Mouse (Mus musculus) CH12.LX (cell line): ENCODE measurements at regions not wholly inside any gene's neighbourhood (a gene's known extent, or its start where the extent isn't known, plus 50 kb on each side); places are given as distances from the start of the nearest gene placed in this dataset.

Source experiments
- DNase-seq: peaks from one replicate; pipeline ENCODE4 v3.0.0-alpha.2; 2013; ENCODE audit errors: extremely low read depth
- H3K27ac ChIP-seq: 2 replicates; pipeline ENCODE4 v1.5.1; 2012; ENCODE audit warnings: low read depth, mild to moderate bottlenecking, control low read depth, moderate library complexity; ENCODE audit not compliant: insufficient read depth
- H3K27me3 ChIP-seq: replicated peaks from 2 replicates; pipeline ENCODE3; 2012; ENCODE audit warnings: inconsistent platforms
- H3K36me3 ChIP-seq, 2 experiments: replicated peaks in 1 of 2; 2 replicates each; pipeline versions ENCODE3 to v1.6.1; 2012; ENCODE audit warnings: inconsistent platforms in 1 of 2, low read length in 1 of 2, mild to moderate bottlenecking in 1 of 2, mixed read lengths in 1 of 2, moderate library complexity in 1 of 2; ENCODE audit not compliant: control insufficient read depth in 1 of 2, insufficient read depth in 1 of 2
- H3K4me1 ChIP-seq, 2 experiments: 2 replicates each; pipeline ENCODE4 v1.6.1; 2012; ENCODE audit warnings: inconsistent platforms in 1 of 2, moderate library complexity in 1 of 2; ENCODE audit not compliant: insufficient read depth in 2 of 2, control insufficient read depth in 1 of 2
- H3K4me2 ChIP-seq: 2 replicates; pipeline ENCODE4 v1.6.1; 2012; ENCODE audit warnings: low read depth, mild to moderate bottlenecking, control low read depth; ENCODE audit not compliant: poor library complexity, insufficient read depth, severe bottlenecking
- H3K4me3 ChIP-seq, 3 experiments: fragments of 150-350 bp in 1 of 3; sonication (generic) in 1 of 3; replicated peaks in 1 of 3; 2 replicates each; pipeline versions ENCODE3 to v1.5.1; 2011 to 2012; ENCODE audit warnings: low read depth in 2 of 3, low read length in 2 of 3, mild to moderate bottlenecking in 2 of 3, moderate library complexity in 2 of 3, control low read depth in 1 of 3, improper control_type of control experiment in 1 of 3, inconsistent platforms in 1 of 3, mixed read lengths in 1 of 3; ENCODE audit not compliant: poor library complexity in 1 of 3
- H3K79me2 ChIP-seq: replicated peaks from 2 replicates; pipeline ENCODE4 v1.6.1; 2012; ENCODE audit warnings: mild to moderate bottlenecking, moderate library complexity; ENCODE audit not compliant: control insufficient read depth, poor library complexity, insufficient read depth, severe bottlenecking; ENCODE audit errors: extremely low read depth
- H3K9ac ChIP-seq: 2 replicates; pipeline ENCODE4 v1.6.1; 2012; ENCODE audit warnings: low read depth, mild to moderate bottlenecking, control low read depth, moderate library complexity; ENCODE audit not compliant: insufficient read depth
- H3K9me3 ChIP-seq: replicated peaks from 2 replicates; pipeline ENCODE3; 2012; ENCODE audit warnings: low read length, inconsistent platforms, mixed read lengths
- BHLHE40 ChIP-seq: IDR thresholded peaks from 2 replicates; pipeline ENCODE4 v1.6.1; 2011; ENCODE audit warnings: mild to moderate bottlenecking, low read depth, low read length, improper control_type of control experiment
- CHD1 ChIP-seq: IDR thresholded peaks from 2 replicates; pipeline ENCODE4 v1.6.1; 2012; ENCODE audit warnings: low read depth, low read length, improper control_type of control experiment, inconsistent platforms
- CHD2 ChIP-seq: IDR thresholded peaks from 2 replicates; pipeline ENCODE4 v1.6.1; 2011; ENCODE audit warnings: low read length, improper control_type of control experiment
- CTCF ChIP-seq, 2 experiments: IDR thresholded peaks in 1 of 2; conservative IDR thresholded peaks in 1 of 2; 2 replicates each; pipeline ENCODE4 v1.5.1; 2011 to 2012; ENCODE audit warnings: low read depth in 2 of 2, low read length in 2 of 2, improper control_type of control experiment in 1 of 2, inconsistent platforms in 1 of 2, mild to moderate bottlenecking in 1 of 2, moderate library complexity in 1 of 2
- EP300 ChIP-seq: IDR thresholded peaks from 2 replicates; pipeline ENCODE4 v1.6.1; 2011; ENCODE audit warnings: low read length, improper control_type of control experiment
- ETS1 ChIP-seq: conservative IDR thresholded peaks from 2 replicates; pipeline ENCODE4 v1.6.1; 2012; ENCODE audit warnings: low read depth, mild to moderate bottlenecking, inconsistent platforms, low read length, improper control_type of control experiment, moderate library complexity
- GABPA ChIP-seq: IDR thresholded peaks from 2 replicates; pipeline ENCODE4 v1.6.1; 2012; ENCODE audit warnings: low read depth, low read length, improper control_type of control experiment, inconsistent platforms; ENCODE audit not compliant: insufficient replicate concordance
- HCFC1 ChIP-seq: IDR thresholded peaks from 2 replicates; pipeline ENCODE4 v1.6.1; 2012; ENCODE audit warnings: low read depth, mild to moderate bottlenecking, inconsistent platforms, low read length, improper control_type of control experiment
- JUND ChIP-seq: conservative IDR thresholded peaks from 2 replicates; pipeline ENCODE4 v1.6.1; 2011; ENCODE audit warnings: low read depth, low read length, improper control_type of control experiment
- MAX ChIP-seq: IDR thresholded peaks from 2 replicates; pipeline ENCODE4 v1.6.1; 2011; ENCODE audit warnings: low read length, improper control_type of control experiment
- MAZ ChIP-seq: IDR thresholded peaks from 2 replicates; pipeline ENCODE4 v1.6.1; 2012; ENCODE audit warnings: low read depth, mild to moderate bottlenecking, inconsistent platforms, low read length, improper control_type of control experiment, moderate library complexity
- MEF2A ChIP-seq: IDR thresholded peaks from 2 replicates; pipeline ENCODE4 v1.6.1; 2014; ENCODE audit warnings: low read depth, mild to moderate bottlenecking, inconsistent platforms, low read length, improper control_type of control experiment, borderline replicate concordance
- MXI1 ChIP-seq: IDR thresholded peaks from 2 replicates; pipeline ENCODE4 v1.6.1; 2011; ENCODE audit warnings: mild to moderate bottlenecking, low read depth, low read length, improper control_type of control experiment
- MYC ChIP-seq: IDR thresholded peaks from 2 replicates; pipeline ENCODE4 v1.6.1; 2011; ENCODE audit warnings: low read depth, mild to moderate bottlenecking, improper control_type of control experiment, low read length
- NELFE ChIP-seq: IDR thresholded peaks from 2 replicates; pipeline ENCODE4 v1.6.1; 2011; ENCODE audit warnings: low read depth, low read length, improper control_type of control experiment
- PAX5 ChIP-seq: IDR thresholded peaks from 2 replicates; pipeline ENCODE4 v1.6.1; 2012; ENCODE audit warnings: low read length, inconsistent platforms, mixed read lengths
- POLR2A ChIP-seq: IDR thresholded peaks from 2 replicates; pipeline ENCODE4 v1.6.1; 2011; ENCODE audit warnings: low read depth, mild to moderate bottlenecking, improper control_type of control experiment, low read length
- POLR2AphosphoS2 ChIP-seq: IDR thresholded peaks from 2 replicates; pipeline ENCODE4 v1.6.1; 2011; ENCODE audit warnings: low read depth, low read length, improper control_type of control experiment
- RAD21 ChIP-seq: IDR thresholded peaks from 2 replicates; pipeline ENCODE4 v1.6.1; 2011; ENCODE audit warnings: low read depth, mild to moderate bottlenecking, low read length, improper control_type of control experiment, moderate library complexity
- SMC3 ChIP-seq: IDR thresholded peaks from 2 replicates; pipeline ENCODE4 v1.6.1; 2011; ENCODE audit warnings: low read depth, low read length, improper control_type of control experiment
- USF1 ChIP-seq: IDR thresholded peaks from 2 replicates; pipeline ENCODE4 v1.6.1; 2014; ENCODE audit warnings: low read depth, mild to moderate bottlenecking, inconsistent platforms, low read length, improper control_type of control experiment
- USF2 ChIP-seq: conservative IDR thresholded peaks from 2 replicates; pipeline ENCODE4 v1.6.1; 2011; ENCODE audit warnings: low read depth, low read length, improper control_type of control experiment
- ZKSCAN1 ChIP-seq: IDR thresholded peaks from 2 replicates; pipeline ENCODE4 v1.6.1; 2012; ENCODE audit warnings: low read depth, inconsistent platforms, low read length, improper control_type of control experiment, borderline replicate concordance
- ZMIZ1 ChIP-seq: IDR thresholded peaks from 2 replicates; pipeline ENCODE4 v1.6.1; 2012; ENCODE audit warnings: low read depth, mild to moderate bottlenecking, inconsistent platforms, low read length, improper control_type of control experiment
- dilution Hi-C: fragments of 300-500 bp; cut with MboI; formaldehyde crosslinking; loops from 2 replicates; pipeline ENCODE4 v1.14.3; 2020; ENCODE audit warnings: low sequenced_read_pairs; ENCODE audit not compliant: extremely low pct_unique_long_range_greater_than_20kb, extremely low pct_ligation_motif_present
- in situ Hi-C: fragments of 300-500 bp; cut with MboI; formaldehyde crosslinking; loops from 3 replicates; pipeline ENCODE4 v1.14.3; 2019; ENCODE audit warnings: low sequenced_read_pairs, low pct_ligation_motif_present, low pct_unique_long_range_greater_than_20kb, mixed read lengths

DNA sequence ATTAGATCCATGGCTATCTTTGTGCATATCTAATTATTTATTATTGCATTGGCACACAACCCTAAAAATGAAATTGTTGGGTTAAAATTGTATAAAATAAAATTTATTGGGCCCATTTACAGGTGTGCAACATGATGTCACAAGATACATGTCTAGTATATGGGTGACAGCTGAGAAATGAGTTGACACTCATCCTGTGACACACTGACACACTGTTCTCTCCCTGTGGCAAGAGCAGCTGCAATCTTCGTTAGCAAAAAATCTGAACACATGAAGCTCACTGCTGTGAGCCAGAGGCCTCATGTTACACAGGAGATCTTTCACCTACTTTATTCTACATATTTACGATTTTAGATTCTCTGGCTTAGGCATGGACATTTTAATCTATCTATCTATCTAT is 170.6 kb downstream of the Mex3b start:
- no peaks in the 10 kb centered on the region for H3K27me3 ChIP-seq
- H3K36me3 ChIP-seq: no peaks in the 10 kb centered on the region
- DNase-seq: no peak
- H3K4me1 ChIP-seq: peaks cover 0 to 3% of the 10 kb centered on the region in 2 experiments; a peak in 1 of 4 replicates
- in situ Hi-C loops: no loop called here
- TF ChIP-seq USF1 (no peak), POLR2A (no peak), POLR2AphosphoS2 (no peak), CHD2 (no peak), MXI1 (no peak), MEF2A (no peak), CHD1 (no peak), JUND (no peak), MYC (no peak), ZMIZ1 (no peak), RAD21 (no peak), ZKSCAN1 (no peak), CTCF (conservative IDR thresholded peaks at IDR 0.05 in 1 of 2, IDR thresholded peaks at IDR 0.05 in 1 of 2; ENCODE audit: low read depth in 2 of 2, low read length in 2 of 2) (no peak), EP300 (no peak)
- H3K79me2 ChIP-seq: no peaks in the 10 kb centered on the region
- peaks cover 5% of the 10 kb centered on the region for H3K9me3 ChIP-seq
- dilution Hi-C loops: no loop called here
- H3K4me3 ChIP-seq: no peak overlapping the region
- H3K27ac ChIP-seq: no peak overlapping the region
- no peak overlapping the region for H3K4me2 ChIP-seq
- no peak overlapping the region for H3K9ac ChIP-seq

DNA sequence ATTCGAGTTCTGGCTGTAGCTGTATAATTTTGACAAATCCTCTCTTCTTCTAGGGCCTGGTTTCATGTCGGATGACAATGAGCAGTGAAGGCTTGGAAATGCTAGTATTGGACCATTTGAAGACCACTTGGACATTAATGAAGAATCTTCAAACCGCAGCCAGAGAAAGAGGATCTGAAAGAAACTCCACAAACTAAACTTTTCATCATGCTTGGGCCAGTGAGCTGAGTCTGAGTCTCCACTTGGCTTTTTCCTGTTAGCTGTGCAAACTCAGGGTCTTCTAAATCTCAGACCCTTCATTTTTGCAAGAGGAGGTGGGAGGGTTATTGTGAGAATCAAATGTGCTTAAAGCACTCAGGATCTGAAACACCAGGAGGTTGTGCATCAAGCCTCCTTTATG is 176.6 kb downstream of the Mex3b start:
- H3K4me3 ChIP-seq: no peak overlapping the region
- dilution Hi-C loops: no loop called here
- H3K36me3 ChIP-seq: no peaks in the 10 kb centered on the region
- H3K4me1 ChIP-seq: 0 out of 4 replicates have a peak, but pooled peaks cover 0 to 3% of the 10 kb centered on the region in 2 experiments
- H3K4me2 ChIP-seq: no peak overlapping the region
- TF ChIP-seq RAD21 (no peak), ETS1 (no peak), JUND (no peak), EP300 (no peak), SMC3 (no peak), NELFE (no peak), CHD1 (no peak), HCFC1 (no peak), GABPA (no peak), MXI1 (no peak), PAX5 (no peak), USF2 (no peak), BHLHE40 (no peak), MAZ (no peak), USF1 (no peak), MAX (no peak), MYC (no peak)
- H3K9me3 ChIP-seq: peaks cover 3% of the 10 kb centered on the region
- no peak overlapping the region for H3K27ac ChIP-seq
- H3K9ac ChIP-seq: no peak overlapping the region
- no peak for DNase-seq
- in situ Hi-C loops: no loop called here
- H3K79me2 ChIP-seq: no peaks in the 10 kb centered on the region
- no peaks in the 10 kb centered on the region for H3K27me3 ChIP-seq
